Mouse (Mus musculus) gastrocnemius, adult 18-20 months (tissue): ENCODE results near the gene Cops7b. TPM values are rescaled to one million over a fixed set of nuclear protein-coding genes. Genes with fewer than 3 reads are reported as not detected.
A peak's percentile ranks its signal among the peaks of the same experiment; 100 is the strongest.
"Not testable (repeated sequence)": the region's sequence is repeated elsewhere in the genome, so short reads cannot be mapped to it uniquely, and the experiment has no call there.

Source experiments
- DNase-seq: peaks from one replicate; pipeline ENCODE4 v3.0.0; 2021; ENCODE audit warnings: low spot score
- long read RNA-seq, 2 experiments: library from polyadenylated mRNA; stranded (forward); transcript quantifications; one replicate each; pipeline ENCODE4 v2.0.0; 2021
- total RNA-seq, 2 experiments: library from RNA; stranded (reverse); gene quantifications; 2 replicates each; pipeline ENCODE4 v1.2.3; 2021

Cops7b gene
- 10 to 100 TPM; 10.3 to 10.5 TPM for total RNA-seq
- long read RNA-seq, experiment 1, transcript Cops7b-201 (7 exons, 2,231 nt): major isoform, 13 of 16 reads
- long read RNA-seq, experiment 1, partial matches to known transcripts: 0 of 16 reads
- long read RNA-seq, experiment 1, other reads (novel, unspliced or antisense): 1 of 16 reads
- long read RNA-seq, experiment 2, transcript Cops7b-201 (7 exons, 2,231 nt): major isoform, 17 of 19 reads
- long read RNA-seq, experiment 2, partial matches to known transcripts: 0 of 19 reads
- long read RNA-seq, experiment 2, other reads (novel, unspliced or antisense): 1 of 19 reads

GRCm38 (mm10) chr1:86582451-86583096 is at the start of gene Cops7b, which contains the start of gene Pde6d:
Cops7b (plus strand) TSS chr1:86582904.
Pde6d (minus strand) TSS chr1:86582629.
- DNase-seq: peak; percentile 98

GRCm38 (mm10) chr1:86533411-86534130 is 49.1 kb upstream of the Cops7b start:
- DNase-seq: no peak

GRCm38 (mm10) chr1:86538383-86538782 is 44.3 kb upstream of the Cops7b start:
- DNase-seq: no peak

GRCm38 (mm10) chr1:86539583-86539982 is 43.1 kb upstream of the Cops7b start:
- DNase-seq: not testable (repeated sequence)

- DNase-seq: no peak
These were observed 40.1 kb upstream of the Cops7b start for GRCm38 (mm10) chr1:86542584-86542983.

- no peak for DNase-seq
These were observed 35.9 kb upstream of the Cops7b start for GRCm38 (mm10) chr1:86546797-86547196.

GRCm38 (mm10) chr1:86551299-86551698 is 31.4 kb upstream of the Cops7b start:
- DNase-seq: no peak

GRCm38 (mm10) chr1:86551877-86552276 is 30.8 kb upstream of the Cops7b start:
- no peak for DNase-seq

- DNase-seq: no peak
These were observed 27.0 kb upstream of the Cops7b start for GRCm38 (mm10) chr1:86555665-86556064.

- DNase-seq: peak; percentile 48
These were observed 24.8 kb upstream of the Cops7b start for GRCm38 (mm10) chr1:86557872-86558271.

GRCm38 (mm10) chr1:86559232-86559631 is 23.5 kb upstream of the Cops7b start:
- DNase-seq: no peak

- no peak for DNase-seq
These were observed 20.0 kb upstream of the Cops7b start for GRCm38 (mm10) chr1:86562663-86563062.

- DNase-seq: no peak
These were observed 14.3 kb upstream of the Cops7b start for GRCm38 (mm10) chr1:86568409-86568808.

- no peak for DNase-seq
These were observed 13.3 kb upstream of the Cops7b start for GRCm38 (mm10) chr1:86569292-86569860.

GRCm38 (mm10) chr1:86571381-86571780 is 11.3 kb upstream of the Cops7b start:
- no peak for DNase-seq

GRCm38 (mm10) chr1:86571941-86572340 is 10.8 kb upstream of the Cops7b start:
- DNase-seq: no peak

GRCm38 (mm10) chr1:86580426-86580825 is 2.3 kb upstream of the Cops7b start:
- no peak for DNase-seq

GRCm38 (mm10) chr1:86581692-86582450 is 833 bp upstream of the Cops7b start:
- DNase-seq: no peak

GRCm38 (mm10) chr1:86583709-86584108 is 1.0 kb downstream of the Cops7b start:
- DNase-seq: no peak

- DNase-seq: peak; percentile 73
These were observed 4.3 kb downstream of the Cops7b start for GRCm38 (mm10) chr1:86586992-86587391.

- no peak for DNase-seq
These were observed 11.8 kb downstream of the Cops7b start for GRCm38 (mm10) chr1:86594539-86594938.
